Comparison of ENCODE assay signal across 24 mouse cellular contexts in the genomic region with DNA sequence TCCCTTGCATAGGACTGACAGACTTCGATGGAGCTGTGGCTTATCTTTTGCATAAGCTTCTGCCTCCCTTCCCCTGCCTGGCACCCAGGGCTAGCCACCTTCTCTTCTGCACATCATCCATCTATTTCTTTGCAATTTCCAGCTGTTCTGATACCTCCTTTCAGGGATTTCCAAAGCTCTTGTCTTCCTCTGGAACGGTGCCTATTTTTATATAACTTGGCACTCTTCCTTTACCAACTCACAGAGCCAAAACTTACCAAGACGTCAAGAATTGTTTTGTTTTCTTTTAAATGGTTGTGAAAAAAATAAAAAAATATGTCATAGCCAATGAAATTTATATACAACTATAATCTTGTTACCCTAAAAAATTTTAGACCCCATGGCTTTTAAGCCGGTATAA.
DNase-seq lines count a peak whose midpoint lies in the region; ATAC-seq and TF ChIP-seq lines count a peak whose summit lies in the region.
"Had no signal": no experiment of that assay in that cellular context is flagged by ENCODE, and none has a peak within 500 bp of the region (broad histone marks: within the 10 kb centered on the region; RNA-seq: fewer than 3 reads in every experiment).

No protein-coding gene starts in this region.

- 55% methylated on average over 4 of the region's 4 CpGs for WGBS in kidney, adult 2 months
- WGBS in lung, embryonic 14.5 days, result 39% methylated on average over 4 of the region's 4 CpGs
- WGBS in midbrain, embryonic 11.5 days, result 91% methylated on average over 4 of the region's 4 CpGs
- 71% methylated on average over 4 of the region's 4 CpGs for WGBS in midbrain, embryonic 15.5 days
- 68% methylated on average over 4 of the region's 4 CpGs for WGBS in intestine, embryonic 15.5 days

- H3K27me3 ChIP-seq in kidney, adult 2 months (replicated peaks; ENCODE audit: control insufficient read depth, insufficient read depth, low read length), result no peaks in the 10 kb centered on the region
- H3K27me3 ChIP-seq in lung, embryonic 14.5 days (ENCODE audit: insufficient read depth, low read length), result no peaks in the 10 kb centered on the region
- no peaks in the 10 kb centered on the region for H3K27me3 ChIP-seq in midbrain, embryonic 11.5 days (ENCODE audit: control insufficient read depth, insufficient read depth, low read length)
- H3K27me3 ChIP-seq in midbrain, embryonic 15.5 days (replicated peaks), result no peaks in the 10 kb centered on the region
- H3K27me3 ChIP-seq in intestine, embryonic 15.5 days (replicated peaks), result no peaks in the 10 kb centered on the region
- H3K27me3 ChIP-seq: embryonic facial prominence, embryonic 12.5 days; embryonic facial prominence, embryonic 15.5 days; hindbrain, embryonic 12.5 days; hindbrain, embryonic 15.5 days; Patski had no signal

- H3K4me1 ChIP-seq in kidney, adult 2 months (ENCODE audit: control insufficient read depth, insufficient read depth, low read length), result no peaks in the 10 kb centered on the region
- 0 out of 2 replicates have a peak, but pooled peaks cover 3% of the 10 kb centered on the region for H3K4me1 ChIP-seq in lung, embryonic 14.5 days (ENCODE audit: insufficient read depth)
- no peaks in the 10 kb centered on the region for H3K4me1 ChIP-seq in midbrain, embryonic 11.5 days (ENCODE audit: control insufficient read depth, insufficient read depth, low read length)
- no peaks in the 10 kb centered on the region for H3K4me1 ChIP-seq in midbrain, embryonic 15.5 days
- H3K4me1 ChIP-seq in intestine, embryonic 15.5 days (replicated peaks), result no peaks in the 10 kb centered on the region
- H3K4me1 ChIP-seq: embryonic facial prominence, embryonic 12.5 days; embryonic facial prominence, embryonic 15.5 days; heart, embryonic 10.5 days; hindbrain, embryonic 12.5 days; hindbrain, embryonic 15.5 days had no signal

- no peaks in the 10 kb centered on the region for H3K9me3 ChIP-seq in lung, embryonic 14.5 days (ENCODE audit: low read depth, low read length)
- H3K9me3 ChIP-seq in midbrain, embryonic 11.5 days (ENCODE audit: control insufficient read depth, low read length), result no peaks in the 10 kb centered on the region
- no peaks in the 10 kb centered on the region for H3K9me3 ChIP-seq in midbrain, embryonic 15.5 days
- H3K9me3 ChIP-seq in intestine, embryonic 15.5 days, result no peaks in the 10 kb centered on the region
- H3K9me3 ChIP-seq: embryonic facial prominence, embryonic 12.5 days; embryonic facial prominence, embryonic 15.5 days; heart, embryonic 10.5 days; hindbrain, embryonic 12.5 days; hindbrain, embryonic 15.5 days had no signal

- TF ChIP-seq CTCF in kidney, adult 2 months (conservative IDR thresholded peaks at IDR 0.05; ENCODE audit: insufficient read depth, insufficient read length, low read depth, low read length), result no peak
- TF ChIP-seq CTCF in lung, embryonic 14.5 days (IDR thresholded peaks at IDR 0.05; ENCODE audit: low read depth), result no peak

- no peak overlapping the region for H3K27ac ChIP-seq in kidney, adult 2 months (ENCODE audit: insufficient read depth, low read depth, low read length)
- no peak overlapping the region for H3K27ac ChIP-seq in lung, embryonic 14.5 days (ENCODE audit: low read depth)
- H3K27ac ChIP-seq in midbrain, embryonic 11.5 days (ENCODE audit: low read depth, low read length), result no peak overlapping the region
- H3K27ac ChIP-seq in midbrain, embryonic 15.5 days, result no peak overlapping the region
- no peak overlapping the region for H3K27ac ChIP-seq in intestine, embryonic 15.5 days
- H3K27ac ChIP-seq: embryonic facial prominence, embryonic 12.5 days; embryonic facial prominence, embryonic 15.5 days; heart, adult 2 months; heart, embryonic 10.5 days; hindbrain, embryonic 12.5 days; hindbrain, embryonic 15.5 days had no signal

- peak; percentile 46 for DNase-seq in kidney, adult 2 months
- DNase-seq in kidney, postnatal 4 days, result no peak
- DNase-seq in lung, embryonic 14.5 days, result peak; percentile 56
- no peak for DNase-seq in lung, postnatal 14 days
- DNase-seq in midbrain, embryonic 11.5 days (ENCODE audit: low spot score, missing footprints), result peak; percentile 53
- peak; percentile 24 for DNase-seq in adipocyte (ENCODE audit: low spot score)
- DNase-seq: adrenal gland, adult 2 months; adrenal gland, postnatal 14 days; cerebellum, adult 11 months; cerebellum, adult 2 months; cerebellum, adult 9-11 months; cerebellum, postnatal 25 days; gastrocnemius, postnatal 25 days; heart, adult 2 months had no signal

- H3K4me3 ChIP-seq in kidney, adult 2 months (ENCODE audit: insufficient read depth, low read depth, low read length), result no peak overlapping the region
- no peak overlapping the region for H3K4me3 ChIP-seq in lung, embryonic 14.5 days (ENCODE audit: low read depth, low read length)
- no peak overlapping the region for H3K4me3 ChIP-seq in midbrain, embryonic 11.5 days (ENCODE audit: low read depth, low read length)
- H3K4me3 ChIP-seq in midbrain, embryonic 15.5 days, result no peak overlapping the region
- H3K4me3 ChIP-seq in intestine, embryonic 15.5 days (replicated peaks), result no peak overlapping the region
- H3K4me3 ChIP-seq: embryonic facial prominence, embryonic 12.5 days; embryonic facial prominence, embryonic 15.5 days; heart, adult 2 months; heart, embryonic 10.5 days; hindbrain, embryonic 12.5 days; hindbrain, embryonic 15.5 days had no signal

- no peak for ATAC-seq in lung, embryonic 14.5 days (ENCODE audit: insufficient read depth)
- ATAC-seq in midbrain, embryonic 11.5 days (ENCODE audit: low FRiP score), result no peak
- no peak for ATAC-seq in midbrain, embryonic 15.5 days (replicated peaks)
- ATAC-seq in intestine, embryonic 15.5 days, result no peak
- ATAC-seq: CD4-positive, CD25-positive, alpha-beta regulatory T cell, adult 4 months; forebrain, embryonic 14.5 days; Patski had no signal

- no peaks in the 10 kb centered on the region for H3K36me3 ChIP-seq in kidney, adult 2 months (ENCODE audit: control insufficient read depth, insufficient read depth, low read length)
- no peaks in the 10 kb centered on the region for H3K36me3 ChIP-seq in lung, embryonic 14.5 days (ENCODE audit: insufficient read depth)
- H3K36me3 ChIP-seq in midbrain, embryonic 11.5 days (ENCODE audit: control insufficient read depth, insufficient read depth, low read length), result no peaks in the 10 kb centered on the region
- H3K36me3 ChIP-seq in midbrain, embryonic 15.5 days (replicated peaks), result no peaks in the 10 kb centered on the region
- H3K36me3 ChIP-seq in intestine, embryonic 15.5 days, result no peaks in the 10 kb centered on the region
- H3K36me3 ChIP-seq: embryonic facial prominence, embryonic 12.5 days; embryonic facial prominence, embryonic 15.5 days; heart, embryonic 10.5 days; hindbrain, embryonic 12.5 days; hindbrain, embryonic 15.5 days had no signal

- H3K4me2 ChIP-seq in lung, embryonic 14.5 days, result no peak overlapping the region
- no peak overlapping the region for H3K4me2 ChIP-seq in midbrain, embryonic 11.5 days
- H3K4me2 ChIP-seq in midbrain, embryonic 15.5 days, result no peak overlapping the region
- H3K4me2 ChIP-seq in intestine, embryonic 15.5 days (replicated peaks), result no peak overlapping the region
- H3K4me2 ChIP-seq: embryonic facial prominence, embryonic 12.5 days; embryonic facial prominence, embryonic 15.5 days; hindbrain, embryonic 12.5 days; hindbrain, embryonic 15.5 days had no signal

- no peak overlapping the region for H3K9ac ChIP-seq in lung, embryonic 14.5 days
- no peak overlapping the region for H3K9ac ChIP-seq in midbrain, embryonic 11.5 days (ENCODE audit: low read length)
- H3K9ac ChIP-seq in midbrain, embryonic 15.5 days, result no peak overlapping the region
- no peak overlapping the region for H3K9ac ChIP-seq in intestine, embryonic 15.5 days
- H3K9ac ChIP-seq: embryonic facial prominence, embryonic 12.5 days; embryonic facial prominence, embryonic 15.5 days; hindbrain, embryonic 12.5 days; hindbrain, embryonic 15.5 days had no signal

- no peak for TF ChIP-seq POLR2A in kidney, adult 2 months (IDR thresholded peaks at IDR 0.05; ENCODE audit: low read depth, low read length)

Comparison
In these comparisons a context has a peak if more than half of its experiments do, and no peak if none do; other contexts are left out.
1. DNase-seq: peak in kidney, adult 2 months (single experiment), lung, embryonic 14.5 days (single experiment), midbrain, embryonic 11.5 days (single experiment) and adipocyte (single experiment); none in kidney, postnatal 4 days (0 of 2) and lung, postnatal 14 days (single experiment).